Mouse (Mus musculus) heart, adult 2 months (tissue): Measurements from ENCODE around the gene Bik. TPM values are rescaled to one million over a fixed set of nuclear protein-coding genes. Genes with fewer than 3 reads are reported as not detected.

Experiments
- DNase-seq, 2 experiments: peaks; one replicate each; pipeline ENCODE4 v3.0.0; 2021
- H3K27ac ChIP-seq: fragments of 200-600 bp; 2 replicates; pipeline ENCODE4 v1.8.1; 2022
- H3K27me3 ChIP-seq: fragments of 200-500 bp; 2 replicates; pipeline ENCODE4 v1.6.1; 2012; ENCODE audit warnings: mild to moderate bottlenecking, low read length, inconsistent platforms, mixed read lengths; ENCODE audit not compliant: control insufficient read depth, insufficient read depth
- H3K36me3 ChIP-seq: fragments of 200-500 bp; 2 replicates; pipeline ENCODE4 v1.6.1; 2012; ENCODE audit warnings: low read length, inconsistent platforms; ENCODE audit not compliant: control insufficient read depth, insufficient read depth
- H3K4me1 ChIP-seq: fragments of 200-500 bp; 2 replicates; pipeline ENCODE4 v1.6.1; 2011; ENCODE audit warnings: low read length; ENCODE audit not compliant: control insufficient read depth, insufficient read depth
- H3K4me3 ChIP-seq: fragments of 200-600 bp; 2 replicates; pipeline ENCODE4 v1.8.1; 2022
- H3K79me2 ChIP-seq: fragments of 200-500 bp; replicated peaks from 2 replicates; pipeline ENCODE4 v1.6.1; 2012; ENCODE audit warnings: mild to moderate bottlenecking, inconsistent platforms, low read length, moderate library complexity, mixed read lengths; ENCODE audit not compliant: control insufficient read depth, insufficient read depth
- H3K9ac ChIP-seq: fragments of 200-500 bp; 2 replicates; pipeline ENCODE4 v1.6.1; 2012; ENCODE audit warnings: low read depth, mild to moderate bottlenecking, control low read depth, inconsistent platforms, low read length, mixed read lengths
- CTCF ChIP-seq: fragments of 200-600 bp; IDR thresholded peaks from 2 replicates; pipeline ENCODE4 v1.8.1; 2022; ENCODE audit warnings: antibody characterized with exemption, mild to moderate bottlenecking, moderate library complexity
- EP300 ChIP-seq: fragments of 200-500 bp; IDR thresholded peaks from 2 replicates; pipeline ENCODE4 v1.6.1; 2011; ENCODE audit warnings: low read depth, low read length, control low read depth; ENCODE audit not compliant: insufficient read depth
- POLR2A ChIP-seq: fragments of 200-500 bp; IDR thresholded peaks from 2 replicates; pipeline ENCODE4 v1.6.1; 2011; ENCODE audit warnings: mild to moderate bottlenecking, low read depth, low read length, control low read depth; ENCODE audit not compliant: insufficient read depth
- whole genome bisulfite sequencing: fragments of 180-500 bp; shearing (Covaris S2); methylation state at CpG from one replicate; pipeline ENCODE4 v1.1.7; 2018; 5-methylcytosine and 5-hydroxymethylcytosine counted together
- intact Hi-C: fragments of 180-260 bp; cut with DNase I; formaldehyde crosslinking; loops from one replicate; pipeline ENCODE4 v1.15.1; 2025
- polyA plus RNA-seq: library from polyadenylated mRNA; depleted of rRNA; stranded (reverse); fragments of >200 nt; gene quantifications from 2 replicates; pipeline ENCODE4 v1.2.3, GENCODE M21; 2012
- total RNA-seq, 2 experiments: library from RNA; stranded (reverse); gene quantifications; 2 replicates each; pipeline ENCODE4 v1.2.3; 2021

Bik gene
- total and polyA plus RNA-seq, 3 experiments = 8.3 to 11.7 (median 10.9) TPM

DNA sequence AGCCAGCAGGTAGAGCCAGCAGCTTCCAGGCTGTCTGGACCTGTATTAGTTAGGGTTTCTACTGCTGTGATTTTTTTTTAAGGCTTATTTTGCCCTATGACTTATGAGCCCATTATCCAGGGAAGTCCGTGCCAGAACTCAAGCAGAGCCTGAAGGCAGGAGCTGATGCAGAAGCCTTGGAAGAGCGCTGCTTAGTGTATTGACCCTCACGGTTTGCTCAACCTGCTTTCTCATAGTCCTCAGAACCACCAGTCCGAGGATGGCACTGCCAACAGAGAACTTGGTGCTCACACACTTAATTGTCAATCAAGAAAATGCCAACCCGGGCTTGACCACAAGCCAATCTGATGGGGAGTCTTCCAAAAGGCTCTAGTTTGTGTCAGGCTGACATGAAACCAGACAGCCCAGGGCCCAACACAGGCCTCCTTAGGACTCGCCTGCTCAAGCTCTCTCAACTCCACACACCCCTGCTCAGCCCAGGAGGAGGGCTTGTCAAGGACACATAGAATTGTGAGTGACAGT, 5.7 kb upstream of the Bik start:
- Histone ChIP-seq H3K9ac (no peak overlapping the region), H3K27me3 (no peaks in the 10 kb centered on the region), H3K36me3 (no peaks in the 10 kb centered on the region), H3K79me2 (no peaks in the 10 kb centered on the region), H3K4me1 (no peaks in the 10 kb centered on the region), H3K27ac (no peak overlapping the region), H3K4me3 (no peak overlapping the region)
- 77% methylated on average over 6 of the region's 6 CpGs for WGBS
- intact Hi-C loops = no loop called here
- no peak for TF ChIP-seq CTCF
- TF ChIP-seq EP300 = no peak
- no peak for TF ChIP-seq POLR2A
- DNase-seq = no peak

DNA sequence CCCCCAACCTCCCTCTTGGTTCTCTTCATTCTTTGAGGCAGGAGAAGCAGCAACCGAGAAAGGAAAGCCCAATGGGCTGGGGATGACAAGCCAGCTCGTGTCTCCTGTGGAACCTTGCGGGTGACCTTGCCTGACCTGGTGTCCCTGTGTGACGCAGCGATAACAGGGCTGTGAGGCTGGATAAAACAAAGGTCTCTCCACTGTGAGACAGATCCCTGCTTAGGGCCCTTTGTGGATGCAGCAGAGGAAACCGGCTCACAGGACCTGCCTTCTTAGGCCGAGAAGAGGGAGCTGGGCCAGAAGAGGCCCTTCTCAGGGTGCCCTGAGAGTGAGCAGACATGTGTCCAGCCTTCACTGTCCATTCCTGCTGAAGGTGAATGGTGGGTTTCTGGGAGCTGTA, 3.5 kb upstream of the Bik start:
- Histone ChIP-seq H3K36me3 (no peaks in the 10 kb centered on the region), H3K4me3 (no peak overlapping the region), H3K27ac (peak overlapping the region; percentile 91), H3K9ac (peak overlapping the region; percentile 61), H3K27me3 (no peaks in the 10 kb centered on the region), H3K79me2 (peaks cover 2% of the 10 kb centered on the region; the same call in 1 of the 2 replicates), H3K4me1 (peaks cover 4% of the 10 kb centered on the region)
- TF ChIP-seq EP300 (peak; percentile 75; the same call in 1 of the 2 replicates), CTCF (no peak), POLR2A (peak; percentile 51; the same call in 1 of the 2 replicates)
- intact Hi-C loops = no loop called here
- WGBS = 14% methylated on average over 7 of the region's 7 CpGs
- DNase-seq = peak; percentile 46 to 55

DNA sequence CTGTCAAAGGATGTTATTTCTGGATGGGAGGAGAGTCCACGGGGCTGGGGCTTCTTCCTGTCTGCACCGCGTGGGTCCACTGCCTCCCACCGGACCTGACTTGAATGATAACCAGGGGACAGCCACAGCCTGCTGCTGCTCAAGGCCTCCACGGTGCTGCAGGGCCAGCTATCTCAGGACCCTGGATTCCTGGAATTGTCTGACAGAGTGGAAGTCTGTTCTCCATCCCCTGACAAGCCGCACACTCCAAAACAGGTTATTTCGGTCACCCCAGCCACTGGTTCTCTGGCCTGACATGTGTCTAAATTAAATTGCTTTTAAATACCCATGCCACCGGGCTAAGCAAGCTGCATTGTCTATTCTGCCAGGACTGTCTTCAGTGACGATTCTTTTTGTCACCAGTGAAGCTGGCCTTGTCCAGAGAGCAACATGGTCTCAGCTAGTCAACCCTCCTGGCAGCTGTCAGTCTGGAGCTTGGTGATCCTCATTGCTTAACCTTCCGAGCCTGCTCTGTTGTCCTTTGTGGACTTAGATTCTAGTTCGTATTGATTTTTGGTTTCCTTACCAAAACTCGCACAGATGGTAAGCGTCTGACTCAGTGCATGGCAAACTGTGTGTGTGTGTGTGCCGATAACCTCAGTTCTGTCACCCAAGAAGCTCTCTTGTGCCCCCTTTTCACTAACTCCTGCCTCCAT, 2.9 kb upstream of the Bik start:
- H3K9ac ChIP-seq = peak overlapping the region; percentile 61
- H3K79me2 ChIP-seq = peaks cover 2% of the 10 kb centered on the region; the same call in 1 of the 2 replicates
- H3K36me3 ChIP-seq = peaks cover 2% of the 10 kb centered on the region; the same call in 1 of the 2 replicates
- DNase-seq = peak; percentile 45 to 60
- WGBS = 33% methylated on average over 14 of the region's 14 CpGs
- TF ChIP-seq EP300 (0 out of 2 replicates have a peak, but pooled peaks have one; percentile 60), POLR2A (peak; percentile 63), CTCF (no peak)
- peaks cover 4% of the 10 kb centered on the region for H3K4me1 ChIP-seq
- peak overlapping the region; percentile 91 for H3K27ac ChIP-seq
- H3K27me3 ChIP-seq = no peaks in the 10 kb centered on the region
- peak overlapping the region; percentile 36; the same call in 1 of the 2 replicates for H3K4me3 ChIP-seq
- intact Hi-C loops = no loop called here

DNA sequence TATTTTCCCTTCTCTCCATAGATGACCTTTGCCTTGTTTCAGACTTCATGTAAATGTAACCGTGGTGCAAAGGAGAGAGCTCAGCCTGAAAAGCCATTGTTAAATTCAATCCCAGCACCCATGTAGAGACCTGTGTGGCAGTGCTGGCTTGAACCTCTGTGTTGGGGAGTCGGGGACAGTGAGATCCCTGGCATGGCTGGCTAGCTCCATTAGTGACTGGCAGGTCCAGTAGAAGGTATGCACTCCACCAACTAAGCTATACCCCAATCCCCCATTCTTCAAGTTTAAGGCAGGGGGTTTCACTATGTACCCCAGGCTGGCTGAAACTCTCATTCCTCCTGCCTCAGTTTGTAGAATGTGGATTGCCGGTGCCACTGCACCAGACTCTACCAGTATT, 2.3 kb upstream of the Bik start:
- 66% methylated on average over 3 of the region's 3 CpGs for WGBS
- peak overlapping the region; percentile 61 for H3K9ac ChIP-seq
- peaks cover 2% of the 10 kb centered on the region; the same call in 1 of the 2 replicates for H3K36me3 ChIP-seq
- DNase-seq = no peak
- peaks cover 2% of the 10 kb centered on the region; the same call in 1 of the 2 replicates for H3K79me2 ChIP-seq
- peak overlapping the region; percentile 91 for H3K27ac ChIP-seq
- TF ChIP-seq CTCF (no peak), EP300 (no peak), POLR2A (no peak)
- H3K4me1 ChIP-seq = peaks cover 6% of the 10 kb centered on the region
- peak overlapping the region; percentile 36; the same call in 1 of the 2 replicates for H3K4me3 ChIP-seq
- intact Hi-C loops = no loop called here
- H3K27me3 ChIP-seq = no peaks in the 10 kb centered on the region

DNA sequence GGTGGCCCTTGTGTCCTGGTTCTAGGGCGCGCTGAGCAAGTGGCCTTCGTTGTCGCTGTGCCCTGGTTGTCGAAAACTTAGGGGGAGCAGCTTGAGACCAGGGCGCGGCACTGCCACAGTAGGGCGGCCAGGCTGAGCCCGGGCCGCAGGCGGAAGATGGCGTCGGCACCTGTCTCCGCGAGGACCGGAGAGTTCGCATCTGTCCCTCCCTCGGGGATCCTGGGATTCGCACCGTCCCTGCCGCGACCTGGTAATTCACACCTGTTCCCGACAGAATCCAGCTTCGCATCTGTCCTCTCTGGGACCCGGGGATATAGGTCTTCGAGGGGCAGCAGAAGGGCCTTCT, 403 bp downstream of the Bik start:
- Histone ChIP-seq H3K79me2 (peaks cover 2% of the 10 kb centered on the region; the same call in 1 of the 2 replicates), H3K4me1 (peaks cover 16% of the 10 kb centered on the region), H3K36me3 (peaks cover 4% of the 10 kb centered on the region; the same call in 1 of the 2 replicates), H3K4me3 (peak overlapping the region; percentile 66), H3K9ac (peak overlapping the region; percentile 66), H3K27ac (peak overlapping the region; percentile 91), H3K27me3 (no peaks in the 10 kb centered on the region)
- intact Hi-C loops = loop anchor here (5.0 kb wide), 1 partner anchor 35 kb away; the partner anchor contains the start of genes Mcat and Tspo
- WGBS = 3% methylated on average over 26 of the region's 26 CpGs
- no peak for DNase-seq
- TF ChIP-seq CTCF = no peak
- TF ChIP-seq POLR2A = no peak
- TF ChIP-seq EP300 = no peak

DNA sequence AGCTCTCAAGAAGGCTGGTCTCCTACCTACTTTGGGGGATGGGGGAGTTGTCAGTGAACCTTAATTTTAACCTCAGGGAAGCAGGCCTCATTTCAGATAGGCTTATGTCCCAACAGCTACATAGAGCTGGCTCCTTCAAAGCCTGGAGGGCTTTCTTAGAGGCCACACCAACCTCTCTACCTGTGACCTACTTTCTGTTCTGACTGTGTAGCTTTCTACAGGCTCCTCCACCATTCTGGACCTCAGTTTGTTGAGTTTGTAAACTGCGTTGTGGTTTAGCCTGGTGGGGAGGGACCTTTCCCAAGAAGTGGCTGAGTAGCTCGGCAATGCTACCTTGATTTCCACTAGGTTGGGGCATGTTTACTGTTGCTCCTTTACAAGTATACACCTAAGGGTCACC, 1.1 kb downstream of the Bik start:
- no peak for TF ChIP-seq EP300
- no peak for TF ChIP-seq CTCF
- no peak for TF ChIP-seq POLR2A
- DNase-seq = no peak
- peaks cover 2% of the 10 kb centered on the region; the same call in 1 of the 2 replicates for H3K79me2 ChIP-seq
- intact Hi-C loops = loop anchor here (5.0 kb wide), 1 partner anchor 35 kb away; the partner anchor contains the start of genes Mcat and Tspo
- no peaks in the 10 kb centered on the region for H3K27me3 ChIP-seq
- 63% methylated on average over 2 of the region's 2 CpGs for WGBS
- peaks cover 16% of the 10 kb centered on the region for H3K4me1 ChIP-seq
- peak overlapping the region; percentile 91; the same call in 1 of the 2 replicates for H3K27ac ChIP-seq
- H3K9ac ChIP-seq = peak overlapping the region; percentile 66
- peaks cover 4% of the 10 kb centered on the region; the same call in 1 of the 2 replicates for H3K36me3 ChIP-seq
- peak overlapping the region; percentile 66 for H3K4me3 ChIP-seq
